Mouse (Mus musculus) forebrain, postnatal 0 days (tissue): ENCODE measurements around the gene Sema4d. TPM values are rescaled to one million over a fixed set of nuclear protein-coding genes. Genes with fewer than 3 reads are reported as not detected.
"Not testable (repeated sequence)": the region's sequence is repeated elsewhere in the genome, so short reads cannot be mapped to it uniquely, and the experiment has no call there.

Experiments used
- ATAC-seq: fragments of 200-750 bp; cut with Nextera tagmentation; 2 replicates; pipeline ENCODE4 v1.8.0; 2017; ENCODE audit warnings: mild to moderate bottlenecking, moderate library complexity
- DNase-seq: peaks from one replicate; pipeline ENCODE4 v3.0.0-alpha.2; 2015
- H3K27ac ChIP-seq: fragments of 300-500 bp; sonication (generic); 2 replicates; pipeline ENCODE4 v1.5.1; 2014; ENCODE audit warnings: low read depth, mild to moderate bottlenecking, antibody characterized with exemption, low read length, moderate library complexity, mixed read lengths
- H3K27me3 ChIP-seq: fragments of 300-500 bp; sonication (generic); 2 replicates; pipeline ENCODE4 v1.6.1; 2014; ENCODE audit warnings: mild to moderate bottlenecking, low read length, mixed read lengths; ENCODE audit not compliant: insufficient read depth
- H3K36me3 ChIP-seq: fragments of 300-500 bp; sonication (generic); 2 replicates; pipeline ENCODE4 v1.6.1; 2014; ENCODE audit warnings: mild to moderate bottlenecking, moderate library complexity; ENCODE audit not compliant: insufficient read depth
- H3K4me1 ChIP-seq: fragments of 300-500 bp; sonication (generic); 2 replicates; pipeline ENCODE4 v1.6.1; 2014; ENCODE audit warnings: antibody characterized with exemption; ENCODE audit not compliant: insufficient read depth
- H3K4me2 ChIP-seq: fragments of 300-500 bp; sonication (generic); 2 replicates; pipeline ENCODE4 v1.6.1; 2014; ENCODE audit warnings: low read depth, mild to moderate bottlenecking, moderate library complexity
- H3K4me3 ChIP-seq: fragments of 300-500 bp; sonication (generic); 2 replicates; pipeline ENCODE4 v1.5.1; 2014; ENCODE audit warnings: low read depth, low read length, mixed read lengths
- H3K9ac ChIP-seq: fragments of 300-500 bp; sonication (generic); 2 replicates; pipeline ENCODE4 v1.6.1; 2014; ENCODE audit warnings: mild to moderate bottlenecking
- H3K9me3 ChIP-seq: fragments of 300-500 bp; sonication (generic); 2 replicates; pipeline ENCODE4 v1.6.1; 2016; ENCODE audit warnings: low read length
- CTCF ChIP-seq: sonication (generic); IDR thresholded peaks from 2 replicates; pipeline ENCODE4 v1.5.1; 2016; ENCODE audit warnings: antibody characterized with exemption, control low read depth, low read depth
- WGBS: fragments of 180-500 bp; shearing (Covaris S2); extraction: QIAGEN DNeasy Blood & Tissue Kit; methylation state at CpG from one replicate; pipeline ENCODE4 v1.1.7; 2014; 5-methylcytosine and 5-hydroxymethylcytosine counted together
- polyA plus RNA-seq: library from polyadenylated mRNA; unstranded; fragments of >200 nt; fragmentation: Nextera tagmentation; extraction: Ambion mirVana; gene quantifications from 2 replicates; pipeline ENCODE4 v1.2.1, GENCODE M21; 2015
- total RNA-seq: library from RNA; depleted of rRNA; stranded (reverse); fragments of >200 nt; gene quantifications from 2 replicates; pipeline ENCODE4 v1.2.3, GENCODE M21; 2014

Gene Sema4d
- total and polyA plus RNA-seq, 2 experiments from 2014 or later = 14.2 to 16.5 TPM

DNA sequence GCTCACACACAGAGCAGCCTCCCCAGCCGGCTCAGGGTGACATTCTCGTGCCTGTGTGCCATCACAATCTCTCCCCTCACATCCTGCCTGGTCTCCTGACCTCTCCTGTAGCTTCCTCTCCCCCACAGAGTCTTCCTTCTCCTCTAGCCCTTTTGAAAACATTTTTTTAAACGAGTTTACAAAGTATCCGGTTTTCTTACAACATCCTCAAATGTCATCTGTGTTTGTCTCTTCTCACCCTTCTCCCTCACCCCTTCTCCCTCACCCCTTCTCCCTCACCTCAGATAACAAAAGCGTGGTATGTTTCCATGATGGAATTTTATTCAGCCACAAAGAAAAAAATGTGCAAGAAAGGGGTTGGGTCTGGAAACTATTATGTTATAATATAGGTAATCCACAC lies 43.9 kb upstream of the Sema4d start:
- no peak overlapping the region for H3K9ac ChIP-seq
- no peak for DNase-seq
- WGBS = 56% methylated on average over 5 of the region's 5 CpGs
- no peak for ATAC-seq
- no peak overlapping the region for H3K4me2 ChIP-seq
- no peaks in the 10 kb centered on the region for H3K4me1 ChIP-seq
- H3K9me3 ChIP-seq = no peaks in the 10 kb centered on the region
- peaks cover 12% of the 10 kb centered on the region; the same call in 1 of the 2 replicates for H3K27me3 ChIP-seq
- H3K27ac ChIP-seq = no peak overlapping the region
- no peak for TF ChIP-seq CTCF
- no peak overlapping the region for H3K4me3 ChIP-seq
- no peaks in the 10 kb centered on the region for H3K36me3 ChIP-seq

DNA sequence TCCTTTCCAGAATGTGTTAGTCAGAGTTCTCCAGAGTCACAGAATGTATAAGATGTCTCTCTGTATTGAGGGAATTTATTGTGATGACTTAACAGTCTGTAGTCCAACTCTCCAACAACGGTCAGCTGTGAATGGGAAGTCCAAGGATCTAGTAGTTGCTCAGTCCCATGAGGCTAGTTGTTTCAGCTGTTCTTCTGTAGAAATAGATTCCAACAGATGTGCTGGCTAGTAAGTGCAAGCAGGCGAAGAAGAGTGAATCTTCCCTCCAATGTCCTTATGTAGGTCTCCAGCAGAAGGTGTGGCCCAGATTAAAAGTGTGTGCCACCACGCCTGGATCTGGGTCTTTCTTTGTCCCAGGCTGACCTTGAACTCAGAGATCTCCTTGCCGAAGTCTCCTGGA lies 41.7 kb upstream of the Sema4d start:
- H3K9me3 ChIP-seq, H3K9ac ChIP-seq, H3K36me3 ChIP-seq, H3K4me3 ChIP-seq, DNase-seq, H3K27ac ChIP-seq, H3K27me3 ChIP-seq, ATAC-seq, H3K4me2 ChIP-seq, H3K4me1 ChIP-seq: not testable (repeated sequence)
- 83% methylated on average over 4 of the region's 4 CpGs for WGBS

GRCm38 (mm10) chr13:51834520-51834919 lies 41.0 kb upstream of the Sema4d start:
- no peak for DNase-seq
- Histone ChIP-seq H3K4me3 (no peak overlapping the region), H3K9me3 (no peaks in the 10 kb centered on the region), H3K27me3 (no peaks in the 10 kb centered on the region; the same call in 1 of the 2 replicates), H3K4me2 (no peak overlapping the region), H3K27ac (no peak overlapping the region), H3K36me3 (no peaks in the 10 kb centered on the region), H3K4me1 (no peaks in the 10 kb centered on the region), H3K9ac (no peak overlapping the region)
- TF ChIP-seq CTCF = no peak
- ATAC-seq = no peak
- 67% methylated on average over 2 of the region's 2 CpGs for WGBS

DNA sequence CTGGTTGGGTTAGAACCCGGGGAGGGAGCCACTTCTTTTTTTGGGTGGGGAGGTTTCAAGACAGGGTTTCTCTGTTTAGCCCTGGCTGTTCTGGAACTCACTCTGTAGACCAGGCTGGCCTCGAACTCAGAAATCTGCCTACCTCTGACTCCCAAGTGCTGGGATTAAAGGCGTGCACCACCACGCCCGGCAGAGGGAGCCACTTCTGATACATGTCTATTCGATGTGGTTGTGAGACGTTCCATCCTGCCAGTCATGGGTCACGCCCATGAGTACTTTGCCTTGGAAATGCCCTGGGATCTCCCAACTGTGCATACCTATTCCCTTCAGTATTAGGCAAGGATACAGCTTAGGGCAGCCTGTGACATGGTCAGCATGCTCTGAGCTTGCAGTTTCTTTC lies 40.5 kb upstream of the Sema4d start:
- H3K9me3 ChIP-seq, H3K4me2 ChIP-seq, ATAC-seq, H3K9ac ChIP-seq, H3K27me3 ChIP-seq, DNase-seq, H3K4me3 ChIP-seq, H3K27ac ChIP-seq, H3K4me1 ChIP-seq, H3K36me3 ChIP-seq: not testable (repeated sequence)
- 73% methylated on average over 8 of the region's 8 CpGs for WGBS

- no peaks in the 10 kb centered on the region for H3K27me3 ChIP-seq
- no peaks in the 10 kb centered on the region for H3K36me3 ChIP-seq
- no peaks in the 10 kb centered on the region for H3K4me1 ChIP-seq
- H3K4me2 ChIP-seq = no peak overlapping the region
- no peak overlapping the region for H3K4me3 ChIP-seq
- no peak overlapping the region for H3K9ac ChIP-seq
- no peak overlapping the region for H3K27ac ChIP-seq
- ATAC-seq (no peak), DNase-seq (no peak)
- TF ChIP-seq CTCF = no peak
- WGBS = 54% methylated on average over 2 of the region's 2 CpGs
- no peaks in the 10 kb centered on the region for H3K9me3 ChIP-seq
These were observed 40.1 kb upstream of the Sema4d start for GRCm38 (mm10) chr13:51833611-51834010.

DNA sequence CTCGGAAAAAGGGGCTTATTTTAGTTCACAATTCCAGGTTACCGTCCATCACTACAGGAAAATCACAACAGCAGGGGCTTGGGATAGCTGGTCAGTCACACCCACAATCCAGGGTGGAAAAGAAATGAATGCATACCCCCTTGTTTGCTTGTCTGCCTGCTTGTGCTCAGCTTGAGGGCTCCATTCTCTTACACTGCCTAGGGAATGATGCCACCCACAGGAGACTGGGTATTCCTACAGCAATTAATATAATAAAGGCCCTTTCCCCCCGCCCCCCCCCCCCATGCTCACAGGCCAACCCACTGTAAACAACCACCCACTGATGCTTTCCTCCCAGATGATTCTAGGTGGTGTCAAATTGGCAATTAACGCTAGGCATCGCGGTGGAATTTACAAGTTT lies 38.9 kb upstream of the Sema4d start:
- 0 out of 2 replicates have a peak, but pooled peaks have one; percentile 16 for ATAC-seq
- DNase-seq = no peak
- 86% methylated on average over 6 of the region's 6 CpGs for WGBS

GRCm38 (mm10) chr13:51830744-51831450 lies 37.4 kb upstream of the Sema4d start:
- TF ChIP-seq CTCF = peak; percentile 83

More for the DNA sequence above, 38.9 kb upstream of the Sema4d start:
- TF ChIP-seq CTCF = peak; percentile 38
- no peaks in the 10 kb centered on the region for H3K36me3 ChIP-seq
- no peak overlapping the region for H3K4me2 ChIP-seq
- no peaks in the 10 kb centered on the region for H3K27me3 ChIP-seq
- H3K4me1 ChIP-seq = no peaks in the 10 kb centered on the region
- H3K9ac ChIP-seq = no peak overlapping the region
- no peaks in the 10 kb centered on the region for H3K9me3 ChIP-seq
- H3K4me3 ChIP-seq = no peak overlapping the region
- H3K27ac ChIP-seq = no peak overlapping the region

More at GRCm38 (mm10) chr13:51830744-51831450, 37.4 kb upstream of the Sema4d start:
- H3K36me3 ChIP-seq = no peaks in the 10 kb centered on the region
- H3K4me3 ChIP-seq = no peak overlapping the region
- H3K27ac ChIP-seq = no peak overlapping the region
- H3K4me1 ChIP-seq = no peaks in the 10 kb centered on the region
- 28% methylated on average over 10 of the region's 10 CpGs for WGBS
- H3K9ac ChIP-seq = no peak overlapping the region
- no peak overlapping the region for H3K4me2 ChIP-seq
- DNase-seq (peak; percentile 73), ATAC-seq (no peak)
- no peaks in the 10 kb centered on the region for H3K9me3 ChIP-seq
- H3K27me3 ChIP-seq = no peaks in the 10 kb centered on the region
